Mouse (Mus musculus) liver, adult 2 months (tissue): ENCODE data around the gene Kirrel3. TPM values are rescaled to one million over a fixed set of nuclear protein-coding genes. Genes with fewer than 3 reads are reported as not detected.
A peak's percentile ranks its signal among the peaks of the same experiment; 100 is the strongest.

Experiments
- DNase-seq: peaks from one replicate; pipeline ENCODE4 v3.0.0-alpha.2; 2011; ENCODE audit warnings: low read depth, low spot score; ENCODE audit errors: extremely low read depth
- H3K27ac ChIP-seq: fragments of 200-500 bp; replicated peaks from 2 replicates; pipeline ENCODE4 v1.5.1; 2012; ENCODE audit warnings: low read depth, mild to moderate bottlenecking, control low read depth, inconsistent platforms, low read length; ENCODE audit not compliant: insufficient read depth
- H3K27me3 ChIP-seq: fragments of 200-500 bp; 2 replicates; pipeline ENCODE4 v1.6.1; 2012; ENCODE audit warnings: mild to moderate bottlenecking, moderate library complexity, low read length, inconsistent platforms; ENCODE audit not compliant: control insufficient read depth, insufficient read depth
- H3K36me3 ChIP-seq: fragments of 200-500 bp; 2 replicates; pipeline ENCODE4 v1.6.1; 2012; ENCODE audit warnings: low read length, inconsistent platforms; ENCODE audit not compliant: control insufficient read depth, insufficient read depth
- H3K4me1 ChIP-seq: fragments of 200-500 bp; 2 replicates; pipeline ENCODE4 v1.6.1; 2011; ENCODE audit warnings: low read length; ENCODE audit not compliant: control insufficient read depth, insufficient read depth
- H3K4me3 ChIP-seq: fragments of 200-500 bp; 2 replicates; pipeline ENCODE4 v1.5.1; 2011; ENCODE audit warnings: low read depth, mild to moderate bottlenecking, control low read depth, low read length, moderate library complexity; ENCODE audit not compliant: insufficient read depth
- H3K79me2 ChIP-seq: fragments of 200-500 bp; 2 replicates; pipeline ENCODE4 v1.6.1; 2012; ENCODE audit warnings: inconsistent platforms, mild to moderate bottlenecking, low read length, moderate library complexity; ENCODE audit not compliant: control insufficient read depth, insufficient read depth
- H3K9ac ChIP-seq: fragments of 200-500 bp; 2 replicates; pipeline ENCODE4 v1.6.1; 2012; ENCODE audit warnings: low read depth, mild to moderate bottlenecking, control low read depth, inconsistent platforms, low read length
- CTCF ChIP-seq: fragments of 200-500 bp; IDR thresholded peaks from 2 replicates; pipeline ENCODE4 v1.5.1; 2011; ENCODE audit warnings: low read depth, low read length, control low read depth
- POLR2A ChIP-seq: fragments of 200-500 bp; IDR thresholded peaks from 2 replicates; pipeline ENCODE4 v1.6.1; 2011; ENCODE audit warnings: low read length, control low read depth; ENCODE audit not compliant: insufficient read depth; ENCODE audit errors: extremely low read depth
- WGBS: fragments of 180-500 bp; shearing (Covaris S2); methylation state at CpG from one replicate; pipeline ENCODE4 v1.1.7; 2018; 5-methylcytosine and 5-hydroxymethylcytosine counted together
- polyA plus RNA-seq: library from polyadenylated mRNA; depleted of rRNA; stranded (reverse); fragments of >200 nt; gene quantifications from 2 replicates; pipeline ENCODE4 v1.2.3, GENCODE M21; 2012
- total RNA-seq: library from RNA; depleted of rRNA; stranded (reverse); fragments of >200 nt; gene quantifications from 2 replicates; pipeline ENCODE4 v1.2.3, GENCODE M21; 2014

The Kirrel3 gene
- total and polyA plus RNA-seq, 2 experiments, result 0.09 TPM; not detected in 1

DNA sequence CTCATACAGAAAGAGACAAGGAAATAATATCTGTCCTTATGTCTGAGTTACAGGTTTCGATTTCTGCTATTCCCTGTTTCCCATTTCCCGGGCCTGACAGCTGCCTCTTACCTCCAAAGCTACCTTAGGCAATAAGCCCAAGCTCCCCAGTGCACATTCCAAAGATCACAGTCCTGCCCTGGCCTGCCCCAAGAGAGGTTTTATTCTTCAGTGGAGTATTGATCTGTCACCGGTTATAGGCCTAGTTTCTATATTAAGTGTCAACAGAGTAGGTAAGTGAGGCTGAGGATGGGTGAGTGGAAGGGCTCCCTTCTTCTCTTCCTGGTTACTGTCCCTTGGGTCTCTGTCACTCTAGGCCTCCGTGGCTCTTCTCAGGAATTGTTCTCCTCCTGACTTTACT is 249.3 kb downstream of the Kirrel3 start:
- DNase-seq, result peak; percentile 60
- no peak overlapping the region for H3K27ac ChIP-seq
- H3K9ac ChIP-seq, result no peak overlapping the region
- H3K36me3 ChIP-seq, result no peaks in the 10 kb centered on the region
- H3K27me3 ChIP-seq, result peaks cover 3% of the 10 kb centered on the region; the same call in 1 of the 2 replicates
- 51% methylated on average over 4 of the region's 4 CpGs for WGBS
- no peak overlapping the region for H3K4me3 ChIP-seq
- no peak for TF ChIP-seq POLR2A
- TF ChIP-seq CTCF, result no peak
- no peaks in the 10 kb centered on the region for H3K4me1 ChIP-seq
- no peaks in the 10 kb centered on the region for H3K79me2 ChIP-seq

DNA sequence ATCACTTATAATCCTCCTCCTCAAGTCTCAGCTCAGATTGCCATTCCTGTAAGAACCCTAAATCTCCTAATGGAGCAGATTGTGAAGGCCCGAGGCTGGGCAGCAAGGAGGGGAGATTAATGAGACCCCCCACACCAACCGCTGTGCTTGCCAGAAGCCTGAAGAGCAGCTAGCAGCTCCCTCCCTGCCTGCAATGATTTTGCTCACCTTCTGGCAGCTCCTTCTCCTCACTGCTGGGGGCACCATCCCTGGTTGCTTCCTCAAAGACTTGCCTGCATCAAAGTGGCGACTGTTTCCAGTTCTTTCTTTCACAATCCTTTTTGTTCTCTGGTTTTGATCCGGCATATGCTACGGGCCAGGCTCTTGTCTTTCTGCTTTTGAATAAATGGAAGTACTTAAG is 253.7 kb downstream of the Kirrel3 start:
- no peak for TF ChIP-seq CTCF
- no peak for TF ChIP-seq POLR2A
- no peaks in the 10 kb centered on the region for H3K27me3 ChIP-seq
- no peak for DNase-seq
- no peak overlapping the region for H3K9ac ChIP-seq
- no peaks in the 10 kb centered on the region for H3K79me2 ChIP-seq
- WGBS, result 65% methylated on average over 5 of the region's 5 CpGs
- no peaks in the 10 kb centered on the region for H3K4me1 ChIP-seq
- H3K27ac ChIP-seq, result no peak overlapping the region
- no peaks in the 10 kb centered on the region for H3K36me3 ChIP-seq
- H3K4me3 ChIP-seq, result no peak overlapping the region

DNA sequence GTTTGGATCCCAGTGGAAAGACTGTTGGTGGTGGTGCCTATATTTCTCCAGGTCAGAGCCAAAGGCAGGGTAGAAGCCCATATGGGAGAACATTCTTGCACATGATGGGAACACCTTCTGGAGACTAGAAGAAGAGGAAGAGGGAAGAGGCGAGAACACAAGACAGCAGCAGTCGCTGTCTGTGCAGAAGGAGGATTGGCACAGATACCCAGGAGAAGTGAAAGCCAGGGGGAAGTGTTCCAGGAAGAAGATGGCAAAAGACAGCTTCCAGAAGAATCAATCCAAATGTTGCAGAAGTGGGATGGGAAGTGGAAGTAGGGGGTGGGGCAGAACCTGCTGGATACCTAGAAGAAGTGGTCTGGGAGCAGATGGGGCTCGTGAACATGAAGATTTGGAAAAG is 255.1 kb downstream of the Kirrel3 start:
- Histone ChIP-seq H3K4me1 (no peaks in the 10 kb centered on the region), H3K27me3 (no peaks in the 10 kb centered on the region), H3K9ac (no peak overlapping the region), H3K79me2 (no peaks in the 10 kb centered on the region), H3K4me3 (no peak overlapping the region), H3K36me3 (no peaks in the 10 kb centered on the region), H3K27ac (no peak overlapping the region)
- no peak for DNase-seq
- no peak for TF ChIP-seq CTCF
- TF ChIP-seq POLR2A, result no peak
- 85% methylated on average over 3 of the region's 3 CpGs for WGBS

DNA sequence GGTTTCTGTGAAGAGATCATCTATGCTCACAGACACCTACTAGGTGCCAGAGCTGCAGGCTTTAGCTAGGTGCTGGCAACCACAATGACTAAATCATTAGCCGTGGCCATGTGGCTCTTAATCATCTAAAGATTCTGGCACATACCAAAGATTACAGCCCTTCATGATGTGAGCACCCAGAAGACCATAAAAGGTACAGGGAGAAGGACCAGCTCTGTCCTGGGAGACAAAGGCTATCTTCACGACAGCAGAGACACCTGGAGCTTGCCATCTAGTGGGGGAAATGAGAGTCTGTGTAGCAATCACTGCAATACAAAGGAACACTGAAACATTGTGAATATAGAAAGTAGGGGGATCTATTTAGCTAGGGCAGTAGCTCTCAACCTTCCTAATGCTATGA is 262.3 kb downstream of the Kirrel3 start:
- Histone ChIP-seq H3K79me2 (no peaks in the 10 kb centered on the region), H3K9ac (no peak overlapping the region), H3K4me1 (no peaks in the 10 kb centered on the region), H3K27ac (no peak overlapping the region), H3K27me3 (no peaks in the 10 kb centered on the region), H3K36me3 (no peaks in the 10 kb centered on the region), H3K4me3 (no peak overlapping the region)
- no peak for TF ChIP-seq CTCF
- TF ChIP-seq POLR2A, result no peak
- WGBS, result 35% methylated on average over 2 of the region's 2 CpGs
- no peak for DNase-seq

DNA sequence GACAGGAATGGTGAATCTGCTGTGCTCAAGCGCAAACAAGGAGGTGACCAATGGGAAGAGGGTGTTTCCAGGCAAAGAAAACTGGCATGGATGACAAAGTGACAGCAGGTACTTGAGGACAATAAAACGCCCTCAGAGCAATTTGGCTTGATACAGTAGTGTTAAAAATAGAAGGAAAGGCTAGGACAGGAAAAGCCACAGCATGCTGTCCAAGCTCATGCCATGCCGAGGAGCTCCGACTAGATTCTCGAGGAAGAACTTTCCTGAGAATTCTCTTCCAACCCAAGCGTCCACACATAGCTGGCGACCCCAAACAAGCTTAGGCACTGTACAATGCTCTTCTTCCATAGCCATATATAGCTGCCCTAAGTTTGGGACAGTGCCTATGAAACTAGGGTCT is 263.5 kb downstream of the Kirrel3 start:
- WGBS, result 80% methylated on average over 7 of the region's 7 CpGs

DNA sequence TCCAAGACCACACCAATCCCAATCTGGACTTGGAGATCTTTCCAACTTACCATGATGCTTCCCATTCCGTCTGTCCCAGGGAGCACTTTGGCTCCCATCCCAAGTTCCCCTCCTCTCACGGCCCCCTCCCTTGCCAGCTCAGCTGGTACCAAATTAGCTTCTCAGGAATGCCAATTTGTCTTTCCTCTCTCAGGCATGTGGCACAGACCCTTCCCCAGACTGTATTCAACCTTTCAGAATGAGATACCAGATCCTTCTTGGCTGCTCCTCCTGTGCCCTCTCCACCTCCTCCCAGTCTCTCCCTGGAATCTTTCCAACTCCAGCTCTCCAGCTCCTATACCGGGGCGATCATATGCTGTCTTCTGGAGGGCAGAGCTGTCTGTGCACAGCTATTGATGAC is 264.2 kb downstream of the Kirrel3 start:
- DNase-seq, result no peak

More for the DNA sequence above, 263.5 kb downstream of the Kirrel3 start:
- TF ChIP-seq POLR2A (no peak), CTCF (no peak)
- no peak for DNase-seq
- Histone ChIP-seq H3K9ac (no peak overlapping the region), H3K4me3 (no peak overlapping the region), H3K4me1 (no peaks in the 10 kb centered on the region), H3K27ac (no peak overlapping the region), H3K79me2 (no peaks in the 10 kb centered on the region), H3K27me3 (no peaks in the 10 kb centered on the region), H3K36me3 (no peaks in the 10 kb centered on the region)

More for the DNA sequence above, 264.2 kb downstream of the Kirrel3 start:
- no peaks in the 10 kb centered on the region for H3K27me3 ChIP-seq
- H3K4me1 ChIP-seq, result no peaks in the 10 kb centered on the region
- H3K36me3 ChIP-seq, result no peaks in the 10 kb centered on the region
- H3K9ac ChIP-seq, result no peak overlapping the region
- no peak overlapping the region for H3K4me3 ChIP-seq
- 66% methylated on average over 4 of the region's 4 CpGs for WGBS
- no peak overlapping the region for H3K27ac ChIP-seq
- no peaks in the 10 kb centered on the region for H3K79me2 ChIP-seq
- TF ChIP-seq POLR2A (no peak), CTCF (no peak)
